ENCODE assay signal across 10 mouse cellular contexts in genomic region chr8:108692669-108693665, GRCm38 (mm10).
DNase-seq lines count a peak whose midpoint lies in the region; ATAC-seq lines count a peak whose summit lies in the region.
"Had no signal": no experiment of that assay in that cellular context is flagged by ENCODE, and none has a peak within 500 bp of the region (broad histone marks: within the 10 kb centered on the region; RNA-seq: fewer than 3 reads in every experiment).

No protein-coding gene starts in this region.

- no peak for DNase-seq in kidney, postnatal 25 days
- no peak for DNase-seq in midbrain, embryonic 14.5 days
- DNase-seq in ovary, postnatal 36 days (ENCODE audit: low spot score): no peak
- DNase-seq in cerebellum, adult 18-20 months: no peak
- DNase-seq in left cerebral cortex, postnatal 36 days (ENCODE audit: low spot score in 2 of 2): no peak
- DNase-seq: cerebellum, adult 8-10 months had no signal

- no peaks in the 10 kb centered on the region for H3K36me3 ChIP-seq in kidney, embryonic 16.5 days (ENCODE audit: insufficient read depth, low read length)
- no peaks in the 10 kb centered on the region for H3K36me3 ChIP-seq in embryonic facial prominence, embryonic 15.5 days
- H3K36me3 ChIP-seq in hindbrain, embryonic 15.5 days: no peaks in the 10 kb centered on the region
- H3K36me3 ChIP-seq in midbrain, embryonic 14.5 days (ENCODE audit: control insufficient read depth, insufficient read depth, low read length): no peaks in the 10 kb centered on the region

- WGBS in kidney, embryonic 16.5 days: 73% methylated on average over 6 of the region's 6 CpGs
- WGBS in embryonic facial prominence, embryonic 15.5 days: 67% methylated on average over 6 of the region's 6 CpGs
- 64% methylated on average over 6 of the region's 6 CpGs for WGBS in hindbrain, embryonic 15.5 days
- WGBS in midbrain, embryonic 14.5 days: 51% methylated on average over 6 of the region's 6 CpGs

- peaks cover 38% of the 10 kb centered on the region for H3K4me1 ChIP-seq in kidney, embryonic 16.5 days (ENCODE audit: insufficient read depth, low read length)
- peaks cover 41% of the 10 kb centered on the region for H3K4me1 ChIP-seq in embryonic facial prominence, embryonic 15.5 days
- H3K4me1 ChIP-seq in hindbrain, embryonic 15.5 days (replicated peaks): peaks cover 37% of the 10 kb centered on the region
- H3K4me1 ChIP-seq in midbrain, embryonic 14.5 days (ENCODE audit: control insufficient read depth, insufficient read depth, low read length): peaks cover 51% of the 10 kb centered on the region

- intact Hi-C loops in left cerebral cortex, postnatal 36 days (cut with DNase I): loop anchor here (10.0 kb wide), 1 partner anchor 1088 kb away; no protein-coding TSS in a partner anchor

- no peaks in the 10 kb centered on the region for H3K9me3 ChIP-seq in kidney, embryonic 16.5 days (ENCODE audit: low read length)
- no peaks in the 10 kb centered on the region for H3K9me3 ChIP-seq in embryonic facial prominence, embryonic 15.5 days (replicated peaks)
- no peaks in the 10 kb centered on the region for H3K9me3 ChIP-seq in hindbrain, embryonic 15.5 days
- H3K9me3 ChIP-seq in midbrain, embryonic 14.5 days (ENCODE audit: control insufficient read depth, low read length): no peaks in the 10 kb centered on the region

- ATAC-seq in kidney, embryonic 16.5 days (ENCODE audit: low FRiP score, low TSS enrichment): no peak
- ATAC-seq in embryonic facial prominence, embryonic 15.5 days (ENCODE audit: insufficient number of reproducible peaks, low FRiP score, low TSS enrichment, low read depth): no peak
- no peak; the same call in 1 of the 2 replicates for ATAC-seq in hindbrain, embryonic 15.5 days (ENCODE audit: low FRiP score, low read depth)
- 0 out of 2 replicates have a peak, but pooled peaks have one; percentile 17 for ATAC-seq in midbrain, embryonic 14.5 days (ENCODE audit: low FRiP score, low TSS enrichment)

- H3K4me2 ChIP-seq in kidney, embryonic 16.5 days (replicated peaks; ENCODE audit: low read depth, low read length): peak overlapping the region; percentile 57; the same call in 1 of the 2 replicates
- peak overlapping the region; percentile 52; the same call in 1 of the 2 replicates for H3K4me2 ChIP-seq in embryonic facial prominence, embryonic 15.5 days (replicated peaks)
- peak overlapping the region; percentile 55 for H3K4me2 ChIP-seq in hindbrain, embryonic 15.5 days
- H3K4me2 ChIP-seq in midbrain, embryonic 14.5 days (ENCODE audit: low read length): peak overlapping the region; percentile 53

- H3K9ac ChIP-seq in kidney, embryonic 16.5 days (replicated peaks; ENCODE audit: low read length): no peak overlapping the region
- no peak overlapping the region for H3K9ac ChIP-seq in embryonic facial prominence, embryonic 15.5 days
- no peak overlapping the region for H3K9ac ChIP-seq in hindbrain, embryonic 15.5 days
- H3K9ac ChIP-seq in midbrain, embryonic 14.5 days (replicated peaks; ENCODE audit: low read length): peak overlapping the region; percentile 10; the same call in 1 of the 2 replicates
- H3K9ac ChIP-seq: liver, embryonic 14.5 days had no signal

- peaks cover 35% of the 10 kb centered on the region for H3K27me3 ChIP-seq in kidney, embryonic 16.5 days (ENCODE audit: insufficient read depth, low read length)
- H3K27me3 ChIP-seq in embryonic facial prominence, embryonic 15.5 days: peaks cover 33% of the 10 kb centered on the region
- peaks cover 26% of the 10 kb centered on the region for H3K27me3 ChIP-seq in hindbrain, embryonic 15.5 days
- H3K27me3 ChIP-seq in midbrain, embryonic 14.5 days (ENCODE audit: control insufficient read depth, insufficient read depth, low read length): peaks cover 20% of the 10 kb centered on the region

- H3K27ac ChIP-seq in kidney, embryonic 16.5 days (ENCODE audit: low read length): no peak overlapping the region
- H3K27ac ChIP-seq in embryonic facial prominence, embryonic 15.5 days (replicated peaks): no peak overlapping the region
- H3K27ac ChIP-seq in hindbrain, embryonic 15.5 days (replicated peaks): peak overlapping the region; percentile 84
- H3K27ac ChIP-seq in midbrain, embryonic 14.5 days (replicated peaks; ENCODE audit: low read depth, low read length): peak overlapping the region; percentile 77
- H3K27ac ChIP-seq: liver, embryonic 14.5 days had no signal

- H3K4me3 ChIP-seq in kidney, embryonic 16.5 days (ENCODE audit: low read length): no peak overlapping the region
- H3K4me3 ChIP-seq in embryonic facial prominence, embryonic 15.5 days (replicated peaks): no peak overlapping the region
- no peak overlapping the region for H3K4me3 ChIP-seq in hindbrain, embryonic 15.5 days
- H3K4me3 ChIP-seq in midbrain, embryonic 14.5 days (replicated peaks; ENCODE audit: low read depth, low read length): no peak overlapping the region

Comparison
In these comparisons a context has a peak if more than half of its experiments do, and no peak if none do; other contexts are left out.
1. H3K27ac ChIP-seq: peak in hindbrain, embryonic 15.5 days (single experiment) and midbrain, embryonic 14.5 days (single experiment); none in kidney, embryonic 16.5 days (single experiment) and embryonic facial prominence, embryonic 15.5 days (single experiment).
2. Peak in every context shown above with its lines, with median percentiles within 50 percentile points of each other: H3K4me2 ChIP-seq.